Mouse (Mus musculus) G1E (cell line): Measurements from ENCODE around the gene Gm8122. TPM values are rescaled to one million over a fixed set of nuclear protein-coding genes. Genes with fewer than 3 reads are reported as not detected.
"Not testable (repeated sequence)": the region's sequence is repeated elsewhere in the genome, so short reads cannot be mapped to it uniquely, and the experiment has no call there.

Source experiments
- ATAC-seq: 2 replicates; pipeline ENCODE4 v1.8.0; 2016; ENCODE audit warnings: mild to moderate bottlenecking; ENCODE audit not compliant: insufficient number of reproducible peaks, poor library complexity, low FRiP score, severe bottlenecking; ENCODE audit errors: extremely low read depth
- DNase-seq: peaks from one replicate; pipeline ENCODE4 v3.0.0; 2012; ENCODE audit warnings: low spot score
- H3K27me3 ChIP-seq: 2 replicates; pipeline ENCODE4 v1.6.1; 2012; ENCODE audit warnings: mild to moderate bottlenecking, low read length, inconsistent platforms; ENCODE audit not compliant: insufficient read depth
- H3K36me3 ChIP-seq: replicated peaks from 2 replicates; pipeline ENCODE3; 2012; ENCODE audit warnings: mild to moderate bottlenecking, inconsistent platforms
- H3K4me1 ChIP-seq: 2 replicates; pipeline ENCODE4 v1.6.1; 2012; ENCODE audit warnings: low read depth, low read length, inconsistent platforms, mixed read lengths; ENCODE audit not compliant: insufficient read depth
- H3K4me3 ChIP-seq: 2 replicates; pipeline ENCODE4 v1.5.1; 2012; ENCODE audit warnings: low read depth, mild to moderate bottlenecking, inconsistent platforms, low read length, moderate library complexity, mixed read lengths
- H3K9me3 ChIP-seq: replicated peaks from 2 replicates; pipeline ENCODE4 v1.6.1; 2012; ENCODE audit warnings: inconsistent platforms
- polyA plus RNA-seq: library from polyadenylated mRNA; stranded (reverse); fragments of >175 nt; gene quantifications from 2 replicates; pipeline ENCODE4 v1.2.3, GENCODE M21; 2012
- total RNA-seq, 2 experiments: library from RNA; stranded (forward) in 1 of 2; stranded (reverse) in 1 of 2; fragments of 200-1000 nt in 1 of 2; fragments of >200 nt in 1 of 2; fragmentation: Nextera tagmentation in 1 of 2; gene quantifications; 2 replicates each; pipeline ENCODE4 v1.2.3; 2014 to 2017

Gm8122 gene
- total and polyA plus RNA-seq, 3 experiments, result not detected

DNA sequence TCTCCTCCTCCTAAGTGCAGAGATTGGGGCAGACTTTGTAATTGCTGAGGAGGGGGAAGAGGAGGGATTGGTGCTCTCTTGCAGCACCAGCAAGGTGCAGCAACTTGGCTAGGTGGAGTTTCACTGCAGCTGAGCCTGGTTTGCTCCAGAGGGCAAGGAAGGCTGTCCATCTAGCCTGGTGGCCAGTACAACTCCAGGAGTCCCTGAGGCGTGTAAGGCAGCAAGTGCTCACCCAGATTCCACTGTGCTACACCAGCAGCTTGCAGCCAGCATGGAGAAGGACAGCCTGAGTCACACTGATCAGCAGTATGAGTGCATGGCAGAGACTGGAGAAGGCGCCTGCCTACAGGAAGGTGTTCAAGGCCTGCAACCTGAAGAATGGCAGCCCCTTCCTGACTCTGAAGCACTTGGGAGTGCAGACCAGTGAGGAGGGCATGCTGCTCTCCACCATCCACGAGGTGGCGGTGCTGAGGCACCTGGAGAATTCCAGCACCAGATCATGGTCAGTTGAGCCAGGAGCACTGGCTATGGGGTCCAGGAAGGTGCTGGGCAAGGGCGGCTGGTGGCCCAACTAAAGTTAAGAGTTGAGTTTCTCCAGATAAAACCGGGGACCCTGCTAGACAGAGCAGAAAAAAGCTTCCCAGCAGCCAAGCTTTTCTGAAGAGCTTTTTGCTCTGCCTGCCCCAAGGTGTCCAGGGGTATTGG lies 15.6 kb upstream of the Gm8122 start:
- not testable (repeated sequence) for H3K4me3 ChIP-seq, H3K36me3 ChIP-seq, DNase-seq, ATAC-seq, H3K9me3 ChIP-seq, H3K27me3 ChIP-seq, H3K4me1 ChIP-seq

DNA sequence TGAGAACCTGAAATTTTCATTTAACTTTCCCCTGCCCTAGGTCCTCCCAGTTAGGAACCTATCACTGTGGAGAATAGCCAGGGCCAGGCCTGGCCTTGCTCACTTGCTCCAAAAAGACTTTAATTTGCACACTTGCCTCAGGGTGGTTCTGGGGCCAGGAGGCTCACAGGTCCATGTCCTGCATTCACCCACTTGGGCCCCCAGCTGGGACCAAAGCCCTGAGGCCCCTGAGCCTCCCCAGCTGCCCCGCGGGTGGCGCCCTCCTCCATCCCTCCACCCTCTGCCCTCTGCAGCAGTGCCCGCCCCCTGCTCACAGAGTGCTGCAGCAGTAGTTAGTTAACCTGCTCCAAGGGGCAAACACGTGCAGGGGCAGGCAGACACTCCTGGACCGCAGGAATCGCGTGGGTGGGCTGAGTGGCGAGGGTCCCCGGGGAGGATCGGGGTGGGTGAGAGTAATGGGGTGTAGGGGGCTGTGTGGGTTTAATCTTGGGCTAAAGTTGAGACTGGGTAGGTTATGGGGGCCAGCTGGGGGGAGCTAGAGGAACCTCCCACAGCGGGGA lies 14.6 kb upstream of the Gm8122 start:
- ATAC-seq, H3K27me3 ChIP-seq, DNase-seq, H3K4me1 ChIP-seq, H3K36me3 ChIP-seq, H3K4me3 ChIP-seq, H3K9me3 ChIP-seq: not testable (repeated sequence)

GRCm38 (mm10) chr14:43237769-43238168 lies 2.7 kb upstream of the Gm8122 start:
- H3K27me3 ChIP-seq, DNase-seq, H3K4me3 ChIP-seq, H3K36me3 ChIP-seq, ATAC-seq, H3K9me3 ChIP-seq, H3K4me1 ChIP-seq: not testable (repeated sequence)

Other genes with a start within 250 kb of the Gm8122 start
- not detected in 2 replicates for gene Gm8082, start 241.7 kb downstream of the Gm8122 start, total RNA-seq (2014; fragmentation: Nextera tagmentation)
- gene Gm8082, start 241.7 kb downstream of the Gm8122 start, total RNA-seq (2017), result 0.23 TPM in 1 of 2 replicates, not detected in the other
- not detected in 2 replicates for gene Gm8082, start 241.7 kb downstream of the Gm8122 start, polyA plus RNA-seq
- not detected in 2 replicates for gene Gm10376, start 219.7 kb downstream of the Gm8122 start, total RNA-seq (2014; fragmentation: Nextera tagmentation)
- gene Gm10376, start 219.7 kb downstream of the Gm8122 start, total RNA-seq (2017), result 0.64 and 0.76 TPM in 2 replicates
- not detected in 2 replicates for gene Gm10376, start 219.7 kb downstream of the Gm8122 start, polyA plus RNA-seq
- not detected in 2 replicates for gene Gm8094, start 158.7 kb downstream of the Gm8122 start, total RNA-seq (2014; fragmentation: Nextera tagmentation)
- gene Gm8094, start 158.7 kb downstream of the Gm8122 start, total RNA-seq (2017), result not detected in 2 replicates
- not detected in 2 replicates for gene Gm8094, start 158.7 kb downstream of the Gm8122 start, polyA plus RNA-seq
- not detected in 2 replicates for gene Gm8104, start 134.7 kb downstream of the Gm8122 start, total RNA-seq (2014; fragmentation: Nextera tagmentation)
- not detected in 2 replicates for gene Gm8104, start 134.7 kb downstream of the Gm8122 start, total RNA-seq (2017)
- not detected in 2 replicates for gene Gm8104, start 134.7 kb downstream of the Gm8122 start, polyA plus RNA-seq
- not detected in 2 replicates for gene Gm7233, start 55.4 kb downstream of the Gm8122 start, total RNA-seq (2014; fragmentation: Nextera tagmentation)
- gene Gm7233, start 55.4 kb downstream of the Gm8122 start, total RNA-seq (2017), result 0.06 TPM in 1 of 2 replicates, not detected in the other
- not detected in 2 replicates for gene Gm7233, start 55.4 kb downstream of the Gm8122 start, polyA plus RNA-seq
- 0.53 TPM in 1 of 2 replicates, not detected in the other for gene Gm8126, start 23.3 kb upstream of the Gm8122 start, total RNA-seq (2014; fragmentation: Nextera tagmentation)
- gene Gm8126, start 23.3 kb upstream of the Gm8122 start, total RNA-seq (2017), result 0.17 and 0.66 TPM in 2 replicates
- not detected in 2 replicates for gene Gm8126, start 23.3 kb upstream of the Gm8122 start, polyA plus RNA-seq
- 14.6 and 23.0 TPM in 2 replicates for gene Gm9732, start 39.7 kb upstream of the Gm8122 start, total RNA-seq (2014; fragmentation: Nextera tagmentation)
- 9.5 and 11.7 TPM in 2 replicates for gene Gm9732, start 39.7 kb upstream of the Gm8122 start, total RNA-seq (2017)
- gene Gm9732, start 39.7 kb upstream of the Gm8122 start, polyA plus RNA-seq, result 0.24 and 0.56 TPM in 2 replicates
- gene Gm8127, start 58.5 kb upstream of the Gm8122 start, total RNA-seq (2014; fragmentation: Nextera tagmentation), result not detected in 2 replicates
- not detected in 2 replicates for gene Gm8127, start 58.5 kb upstream of the Gm8122 start, total RNA-seq (2017)
- not detected in 2 replicates for gene Gm8127, start 58.5 kb upstream of the Gm8122 start, polyA plus RNA-seq
- gene 1700001F09Rik, start 112.5 kb upstream of the Gm8122 start, total RNA-seq (2014; fragmentation: Nextera tagmentation), result not detected in 2 replicates
- gene 1700001F09Rik, start 112.5 kb upstream of the Gm8122 start, total RNA-seq (2017), result 0.33 TPM in 1 of 2 replicates, not detected in the other
- gene 1700001F09Rik, start 112.5 kb upstream of the Gm8122 start, polyA plus RNA-seq, result not detected in 2 replicates
- gene Gm8138, start 181.0 kb upstream of the Gm8122 start, total RNA-seq (2014; fragmentation: Nextera tagmentation), result not detected in 2 replicates
- gene Gm8138, start 181.0 kb upstream of the Gm8122 start, total RNA-seq (2017), result 0.06 and 0.55 TPM in 2 replicates
- gene Gm8138, start 181.0 kb upstream of the Gm8122 start, polyA plus RNA-seq, result not detected in 2 replicates